Mouse (Mus musculus): ENCODE measurements around the gene Arfgap3. TPM values are rescaled to one million over a fixed set of nuclear protein-coding genes. Genes with fewer than 3 reads are reported as not detected.
"Not testable (repeated sequence)": the region's sequence is repeated elsewhere in the genome, so short reads cannot be mapped to it uniquely, and the experiment has no call there.

The Arfgap3 gene
- polyA plus RNA-seq, 1 experiment from 2014 or later = 37.0 TPM

DNA sequence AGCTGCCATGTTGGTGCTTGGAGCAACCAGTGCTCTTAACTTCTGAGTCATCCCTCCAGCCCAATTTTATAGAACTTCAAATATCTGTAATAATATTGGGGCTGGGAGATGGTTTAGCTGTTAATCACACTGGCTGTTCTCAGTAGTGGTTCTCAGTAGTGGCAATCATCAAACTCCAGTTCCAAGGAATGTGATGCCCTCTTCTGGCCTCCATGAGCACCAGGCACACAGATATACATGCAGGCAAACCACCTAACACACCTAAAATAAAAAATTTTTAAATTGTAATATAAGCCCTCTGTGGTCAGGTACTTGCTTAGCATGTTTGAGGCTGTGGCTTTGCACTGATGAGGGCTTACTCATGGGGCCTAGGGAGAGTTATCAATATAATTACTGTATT, 15.7 kb upstream of the Arfgap3 start:
- H3K4me2 ChIP-seq = no peak overlapping the region

DNA sequence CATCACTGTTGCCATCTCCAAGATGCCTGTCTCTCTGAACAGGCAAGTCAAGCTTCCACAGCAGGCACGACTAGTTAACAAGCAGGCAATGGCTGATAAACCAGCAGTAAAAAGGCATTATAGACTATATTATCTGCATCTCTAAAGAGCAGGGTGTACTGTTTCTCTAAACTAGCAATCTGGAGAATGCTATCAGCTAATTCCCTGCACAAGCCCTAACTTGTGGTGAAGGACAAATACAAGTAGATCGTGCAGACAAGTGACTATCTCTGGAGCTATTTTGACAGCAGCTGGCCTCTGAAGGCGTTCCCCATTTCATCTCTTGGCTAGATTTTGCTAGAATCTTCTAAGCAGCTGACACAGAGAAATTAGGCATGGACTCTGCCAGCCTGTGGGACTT, 14.1 kb upstream of the Arfgap3 start:
- 73% methylated on average over 3 of the region's 3 CpGs for WGBS
- no peak overlapping the region; the same call in 1 of the 2 replicates for H3K9ac ChIP-seq (replicated peaks)
- H3K27me3 ChIP-seq (replicated peaks) = no peaks in the 10 kb centered on the region
- no peak for ATAC-seq (ENCODE audit: low FRiP score)
- H3K27ac ChIP-seq (replicated peaks) = no peak overlapping the region
- no peaks in the 10 kb centered on the region for H3K36me3 ChIP-seq
- peaks cover 6% of the 10 kb centered on the region for H3K4me1 ChIP-seq
- no peak overlapping the region for H3K4me2 ChIP-seq
- H3K4me3 ChIP-seq (replicated peaks) = no peak overlapping the region
- no peaks in the 10 kb centered on the region for H3K9me3 ChIP-seq (replicated peaks)

More for the DNA sequence above, 15.7 kb upstream of the Arfgap3 start:
- H3K9ac ChIP-seq (replicated peaks) = no peak overlapping the region
- H3K27me3 ChIP-seq (replicated peaks) = no peaks in the 10 kb centered on the region
- H3K9me3 ChIP-seq (replicated peaks) = no peaks in the 10 kb centered on the region
- H3K27ac ChIP-seq (replicated peaks) = no peak overlapping the region
- peaks cover 6% of the 10 kb centered on the region for H3K4me1 ChIP-seq
- no peak overlapping the region for H3K4me3 ChIP-seq (replicated peaks)
- H3K36me3 ChIP-seq = no peaks in the 10 kb centered on the region
- ATAC-seq (ENCODE audit: low FRiP score) = no peak

DNA sequence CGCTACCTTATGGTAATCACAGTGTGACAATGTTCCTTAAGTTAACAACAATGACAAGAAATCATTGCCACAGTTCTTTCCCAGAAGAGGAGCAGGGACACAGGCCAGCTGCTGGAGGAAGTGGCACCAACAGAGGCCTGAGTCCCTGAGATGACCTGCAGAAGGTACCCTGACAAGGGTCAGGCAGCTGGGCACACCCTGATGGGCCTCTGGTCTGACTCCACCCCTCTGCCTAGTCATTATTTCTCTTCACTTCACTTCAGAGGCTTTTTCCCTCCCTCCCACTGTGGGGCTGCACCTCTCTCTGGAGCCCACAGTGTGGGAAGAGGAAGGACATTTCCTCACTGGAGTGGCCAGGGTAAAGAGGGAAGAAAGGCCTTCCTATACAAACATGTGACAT, 12.8 kb upstream of the Arfgap3 start:
- H3K4me2 ChIP-seq; H3K27ac ChIP-seq (replicated peaks); H3K27me3 ChIP-seq (replicated peaks); ATAC-seq (ENCODE audit: low FRiP score); H3K9me3 ChIP-seq (replicated peaks); H3K4me1 ChIP-seq; H3K4me3 ChIP-seq (replicated peaks); H3K36me3 ChIP-seq; H3K9ac ChIP-seq (replicated peaks): not testable (repeated sequence)
- 90% methylated on average over 1 of the region's 1 CpGs for WGBS

DNA sequence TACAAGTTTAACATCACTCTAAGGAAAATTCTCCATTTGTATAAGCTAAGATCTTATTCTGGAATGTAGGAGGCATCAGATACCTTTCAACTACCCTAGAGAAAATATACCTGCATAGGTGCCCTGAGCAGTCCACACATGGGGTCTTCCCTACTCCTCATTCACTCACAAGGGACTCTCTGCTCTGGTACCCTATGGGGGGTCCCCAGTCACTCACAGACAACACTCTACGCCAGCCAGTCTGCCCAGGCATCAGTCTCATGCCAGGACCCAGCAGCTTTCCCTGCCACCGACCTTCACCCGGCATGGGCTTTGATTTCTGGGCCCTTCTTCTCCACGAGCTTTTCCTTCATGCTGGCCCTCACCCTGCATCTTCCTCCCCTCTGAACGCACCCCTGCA, 10.9 kb upstream of the Arfgap3 start:
- not testable (repeated sequence) for H3K27ac ChIP-seq (replicated peaks); H3K27me3 ChIP-seq (replicated peaks); H3K4me3 ChIP-seq (replicated peaks); H3K4me1 ChIP-seq; H3K9ac ChIP-seq (replicated peaks); H3K9me3 ChIP-seq (replicated peaks); ATAC-seq (ENCODE audit: low FRiP score); H3K4me2 ChIP-seq; H3K36me3 ChIP-seq
- WGBS = 67% methylated on average over 5 of the region's 5 CpGs

GRCm38 (mm10) chr15:83360140-83360539, 10.1 kb upstream of the Arfgap3 start:
- WGBS = 79% methylated on average over 3 of the region's 3 CpGs
- Histone ChIP-seq H3K4me1 (no peaks in the 10 kb centered on the region), H3K4me2 (no peak overlapping the region), H3K27me3 (replicated peaks) (no peaks in the 10 kb centered on the region), H3K9me3 (replicated peaks) (no peaks in the 10 kb centered on the region), H3K27ac (replicated peaks) (no peak overlapping the region), H3K4me3 (replicated peaks) (no peak overlapping the region), H3K36me3 (no peaks in the 10 kb centered on the region), H3K9ac (replicated peaks) (no peak overlapping the region)
- no peak for ATAC-seq (ENCODE audit: low FRiP score)

GRCm38 (mm10) chr15:83358476-83358875, 8.4 kb upstream of the Arfgap3 start:
- Histone ChIP-seq H3K9ac (replicated peaks) (no peak overlapping the region), H3K4me3 (replicated peaks) (no peak overlapping the region), H3K27me3 (replicated peaks) (no peaks in the 10 kb centered on the region), H3K9me3 (replicated peaks) (no peaks in the 10 kb centered on the region), H3K4me2 (no peak overlapping the region), H3K4me1 (no peaks in the 10 kb centered on the region), H3K36me3 (no peaks in the 10 kb centered on the region), H3K27ac (replicated peaks) (no peak overlapping the region)
- ATAC-seq (ENCODE audit: low FRiP score) = no peak
- 88% methylated on average over 1 of the region's 1 CpGs for WGBS

DNA sequence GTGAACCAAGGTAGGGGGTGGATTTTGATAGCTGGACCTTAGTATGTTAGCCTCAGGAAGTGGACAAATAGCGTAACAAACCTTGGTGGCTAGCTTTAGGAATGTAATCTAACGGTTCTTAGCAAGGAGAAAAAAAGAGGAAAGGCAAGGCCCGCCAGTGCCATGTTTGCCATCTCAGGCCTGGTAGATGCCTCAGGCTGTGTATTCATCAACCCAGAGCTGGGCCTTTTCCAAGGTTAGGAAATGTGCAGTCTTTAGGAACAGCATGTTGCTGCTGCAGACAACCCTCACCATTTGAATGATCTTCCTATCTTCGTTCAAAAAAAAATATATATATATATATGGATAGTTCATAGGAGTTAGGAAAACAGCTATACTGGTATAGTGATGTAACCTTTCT, 1.5 kb upstream of the Arfgap3 start:
- peaks cover 20% of the 10 kb centered on the region for H3K4me1 ChIP-seq
- no peak overlapping the region for H3K4me3 ChIP-seq (replicated peaks)
- H3K27me3 ChIP-seq (replicated peaks) = no peaks in the 10 kb centered on the region
- 0 out of 2 replicates have a peak, but pooled peaks cover 3% of the 10 kb centered on the region for H3K36me3 ChIP-seq
- H3K9ac ChIP-seq (replicated peaks) = no peak overlapping the region
- ATAC-seq (ENCODE audit: low FRiP score) = no peak
- WGBS = 93% methylated on average over 4 of the region's 4 CpGs
- H3K27ac ChIP-seq (replicated peaks) = no peak overlapping the region
- no peak overlapping the region for H3K4me2 ChIP-seq
- no peaks in the 10 kb centered on the region for H3K9me3 ChIP-seq (replicated peaks)

- no peak for ATAC-seq (ENCODE audit: low FRiP score)
- Histone ChIP-seq H3K9me3 (replicated peaks) (no peaks in the 10 kb centered on the region), H3K27ac (replicated peaks) (no peak overlapping the region), H3K9ac (replicated peaks) (no peak overlapping the region), H3K4me1 (peaks cover 20% of the 10 kb centered on the region), H3K36me3 (0 out of 2 replicates have a peak, but pooled peaks cover 3% of the 10 kb centered on the region), H3K4me3 (replicated peaks) (peak overlapping the region; percentile 57), H3K27me3 (replicated peaks) (no peaks in the 10 kb centered on the region), H3K4me2 (peak overlapping the region; percentile 88)
- 65% methylated on average over 2 of the region's 2 CpGs for WGBS
These were observed 812 bp upstream of the Arfgap3 start for GRCm38 (mm10) chr15:83350859-83351258.

DNA sequence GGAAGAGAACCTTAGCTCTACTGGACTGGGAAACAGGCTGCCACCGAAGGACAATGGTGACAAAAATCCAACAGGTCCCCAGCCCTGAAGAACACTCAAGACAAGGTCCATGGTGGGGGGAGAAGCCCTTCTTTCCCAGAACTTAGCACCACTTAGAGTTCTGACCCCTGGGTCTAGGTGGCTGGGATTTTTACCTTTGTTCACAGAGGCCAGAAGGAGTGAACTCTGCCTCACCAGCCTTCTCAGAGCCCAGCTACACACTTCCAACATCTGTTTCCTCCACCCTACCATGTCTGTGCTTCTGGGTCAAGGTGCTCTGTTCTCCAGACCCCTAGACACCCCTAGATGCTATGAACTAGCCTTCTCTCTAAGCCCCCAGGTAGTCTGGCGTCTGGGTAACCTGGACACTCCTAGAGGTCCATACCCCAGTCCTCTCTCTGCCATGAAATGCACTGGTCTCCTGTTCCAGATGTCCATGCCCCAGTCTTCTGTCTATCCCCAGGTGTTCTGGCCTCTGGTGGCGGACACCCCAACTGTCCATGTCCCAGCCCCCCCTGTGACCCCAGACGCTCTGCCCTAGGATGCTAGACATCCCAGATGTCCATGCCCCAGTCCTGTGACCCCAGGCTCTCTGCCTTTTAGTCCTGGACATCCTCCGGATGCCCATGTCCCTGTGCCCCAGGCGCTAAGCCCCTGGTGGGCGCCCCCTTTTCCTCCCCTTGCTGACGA, 658 bp downstream of the Arfgap3 start:
- H3K27ac ChIP-seq (replicated peaks) = peak overlapping the region; percentile 48
- ATAC-seq (ENCODE audit: low FRiP score) = peak; percentile 43
- 16% methylated on average over 8 of the region's 8 CpGs for WGBS
- peak overlapping the region; percentile 88 for H3K4me2 ChIP-seq
- peak overlapping the region; percentile 57 for H3K4me3 ChIP-seq (replicated peaks)
- H3K27me3 ChIP-seq (replicated peaks) = no peaks in the 10 kb centered on the region
- peaks cover 20% of the 10 kb centered on the region for H3K4me1 ChIP-seq
- H3K36me3 ChIP-seq = 0 out of 2 replicates have a peak, but pooled peaks cover 3% of the 10 kb centered on the region
- H3K9ac ChIP-seq (replicated peaks) = peak overlapping the region; percentile 64
- no peaks in the 10 kb centered on the region for H3K9me3 ChIP-seq (replicated peaks)

DNA sequence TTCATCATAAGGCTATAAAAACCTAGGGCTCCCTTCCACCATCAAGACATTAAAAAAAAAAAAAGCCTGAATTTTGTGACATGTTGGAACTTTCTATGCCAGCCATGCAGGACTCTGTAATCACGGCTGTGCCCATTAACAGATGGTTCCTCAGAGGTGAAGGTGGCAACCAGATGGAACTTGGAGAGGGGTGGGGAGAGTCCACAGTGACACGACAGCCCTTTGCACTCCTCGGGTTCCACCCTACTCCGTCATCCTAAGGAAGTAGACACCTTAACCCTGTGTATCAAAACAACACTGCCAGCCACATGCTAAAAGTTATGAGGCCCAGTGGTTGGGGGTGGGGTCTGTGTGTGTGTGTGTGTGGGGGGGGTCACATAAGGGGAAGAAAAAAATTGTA, 1.3 kb downstream of the Arfgap3 start:
- no peak for ATAC-seq (ENCODE audit: low FRiP score)

GRCm38 (mm10) chr15:83345898-83346529, 4.0 kb downstream of the Arfgap3 start:
- no peak overlapping the region for H3K4me2 ChIP-seq
- no peaks in the 10 kb centered on the region for H3K27me3 ChIP-seq (replicated peaks)
- WGBS = 91% methylated on average over 15 of the region's 15 CpGs
- H3K9me3 ChIP-seq (replicated peaks) = no peaks in the 10 kb centered on the region
- no peak overlapping the region for H3K4me3 ChIP-seq (replicated peaks)
- H3K36me3 ChIP-seq = peaks cover 6% of the 10 kb centered on the region; the same call in 1 of the 2 replicates
- no peak overlapping the region for H3K27ac ChIP-seq (replicated peaks)
- peaks cover 20% of the 10 kb centered on the region for H3K4me1 ChIP-seq
- no peak for ATAC-seq (ENCODE audit: low FRiP score)
- no peak overlapping the region for H3K9ac ChIP-seq (replicated peaks)

More for the DNA sequence above, 1.3 kb downstream of the Arfgap3 start:
- Histone ChIP-seq H3K27ac (replicated peaks) (no peak overlapping the region), H3K4me3 (replicated peaks) (peak overlapping the region; percentile 57), H3K9me3 (replicated peaks) (no peaks in the 10 kb centered on the region), H3K36me3 (0 out of 2 replicates have a peak, but pooled peaks cover 3% of the 10 kb centered on the region), H3K27me3 (replicated peaks) (no peaks in the 10 kb centered on the region), H3K4me1 (peaks cover 20% of the 10 kb centered on the region), H3K4me2 (peak overlapping the region; percentile 88), H3K9ac (replicated peaks) (0 out of 2 replicates have a peak overlapping the region, but pooled peaks have one; percentile 5)
- 88% methylated on average over 4 of the region's 4 CpGs for WGBS

DNA sequence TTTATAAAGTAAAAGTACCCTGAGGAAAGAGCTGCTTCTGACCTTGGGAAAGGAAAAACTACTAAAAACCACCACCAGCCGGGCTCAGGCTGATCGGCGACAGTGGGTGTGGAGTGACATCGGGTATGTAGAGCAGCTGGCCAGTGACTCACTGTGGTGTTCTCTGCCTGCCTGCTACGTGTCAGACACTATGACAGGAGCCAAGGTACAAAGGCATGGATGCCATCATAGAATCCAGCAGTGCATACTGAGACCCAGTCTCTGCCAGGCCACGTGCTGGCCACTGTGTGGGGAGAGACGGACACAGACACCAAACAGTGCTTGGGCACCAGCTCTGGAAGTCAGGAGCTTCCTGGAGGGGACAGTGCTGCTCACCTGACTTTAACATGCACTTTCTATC, 5.1 kb downstream of the Arfgap3 start:
- ATAC-seq (ENCODE audit: low FRiP score) = no peak
- Histone ChIP-seq H3K9ac (replicated peaks) (no peak overlapping the region), H3K4me3 (replicated peaks) (no peak overlapping the region), H3K36me3 (peaks cover 13% of the 10 kb centered on the region), H3K27me3 (replicated peaks) (no peaks in the 10 kb centered on the region), H3K27ac (replicated peaks) (no peak overlapping the region), H3K4me2 (no peak overlapping the region), H3K4me1 (peaks cover 16% of the 10 kb centered on the region), H3K9me3 (replicated peaks) (no peaks in the 10 kb centered on the region)
- 80% methylated on average over 7 of the region's 7 CpGs for WGBS

Data from neural tube, embryonic 15.5 days (tissue).